Mouse (Mus musculus) granulocyte monocyte progenitor cell, adult 5-6 weeks (primary cell): ENCODE results near the gene Atxn7l3. TPM values are rescaled to one million over a fixed set of nuclear protein-coding genes. Genes with fewer than 3 reads are reported as not detected.

Experiments used
- ATAC-seq: replicated peaks from 2 replicates; pipeline ENCODE4 v1.8.0; 2016; ENCODE audit warnings: mild to moderate bottlenecking, moderate TSS enrichment, inconsistent platforms; ENCODE audit not compliant: poor library complexity, severe bottlenecking
- total RNA-seq, 2 experiments: library from RNA; stranded (forward) in 1 of 2; stranded (reverse) in 1 of 2; fragments of 200-712, 200-1000 nt in 1 of 2; fragments of >200 nt in 1 of 2; fragmentation: Nextera tagmentation in 1 of 2; gene quantifications; 2 replicates each; pipeline ENCODE4 v1.2.3; 2014 to 2017

Gene Atxn7l3
- total RNA-seq, 2 experiments from 2014 or later, result 20.0 to 27.1 TPM

- no peak for ATAC-seq
Measured at GRCm38 (mm10) chr11:102268520-102269244, 27.7 kb downstream of the Atxn7l3 start, which contains the start of gene Asb16. Gene Asb16 (plus strand): TSS chr11:102268743.

GRCm38 (mm10) chr11:102267480-102267879 lies 29.0 kb downstream of the Atxn7l3 start:
- ATAC-seq, result peak; percentile 79

- ATAC-seq, result no peak
Measured at GRCm38 (mm10) chr11:102266631-102267355, 29.6 kb downstream of the Atxn7l3 start.

DNA sequence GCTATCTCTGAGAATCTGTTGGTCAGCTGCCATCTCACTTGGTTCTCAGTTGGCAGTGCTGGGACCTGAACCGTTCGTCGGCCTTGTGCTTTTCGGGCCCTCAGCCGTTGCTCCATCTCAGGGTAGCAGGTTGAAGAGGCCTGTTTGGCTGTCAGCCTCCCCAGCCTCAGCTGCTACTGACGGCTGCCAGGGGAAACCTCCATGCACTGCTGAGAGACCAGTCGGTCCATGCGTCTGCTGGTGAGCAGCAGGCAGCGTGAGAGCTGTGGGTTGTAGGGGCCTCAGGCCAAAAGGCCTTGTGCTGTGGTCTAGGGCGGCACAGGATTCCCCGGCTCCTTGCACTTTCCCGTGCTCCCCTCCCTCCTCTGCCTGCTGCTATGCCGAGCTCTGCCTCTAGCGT lies 30.6 kb downstream of the Atxn7l3 start:
- no peak for ATAC-seq

- no peak for ATAC-seq
Measured at GRCm38 (mm10) chr11:102263211-102263610, 33.2 kb downstream of the Atxn7l3 start.

DNA sequence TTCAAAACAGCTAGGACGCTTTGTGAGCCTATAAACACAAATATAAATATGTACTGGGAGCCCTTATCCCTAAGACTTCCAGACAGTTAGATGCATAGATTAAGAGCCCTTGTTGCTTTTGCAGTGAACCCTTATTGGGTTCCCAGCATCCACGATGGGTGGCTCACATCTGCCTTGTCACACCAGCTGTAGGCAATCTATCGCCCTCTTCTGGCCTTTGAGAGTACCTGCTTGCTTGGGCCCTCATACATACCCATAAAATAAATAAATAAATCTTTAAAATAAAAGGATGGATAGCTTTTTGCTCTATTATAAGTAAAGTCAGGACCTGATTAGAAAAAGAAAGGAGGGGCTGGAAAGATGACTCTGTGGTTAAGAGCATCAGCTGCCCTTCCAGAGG lies 37.9 kb downstream of the Atxn7l3 start:
- ATAC-seq, result no peak

DNA sequence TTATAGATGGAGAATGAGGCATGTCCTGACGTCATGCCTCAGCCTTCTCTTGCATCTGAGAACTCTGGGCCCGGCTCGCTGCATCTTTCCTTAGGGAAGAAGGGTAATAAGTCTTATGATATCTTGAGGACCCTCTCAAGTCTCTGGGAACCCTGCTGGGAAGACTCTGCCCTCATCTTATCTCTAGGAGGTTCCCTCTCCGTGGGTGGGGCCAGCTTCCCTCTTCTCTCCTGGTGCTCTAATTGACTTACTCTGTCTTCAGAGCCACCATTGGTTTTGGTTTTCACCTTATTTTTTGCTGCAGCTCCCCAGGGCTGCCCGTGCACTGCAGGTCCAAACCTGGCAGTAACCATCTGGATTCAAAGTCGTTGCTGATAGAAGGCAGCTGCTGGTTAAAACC lies 38.3 kb downstream of the Atxn7l3 start:
- no peak for ATAC-seq

DNA sequence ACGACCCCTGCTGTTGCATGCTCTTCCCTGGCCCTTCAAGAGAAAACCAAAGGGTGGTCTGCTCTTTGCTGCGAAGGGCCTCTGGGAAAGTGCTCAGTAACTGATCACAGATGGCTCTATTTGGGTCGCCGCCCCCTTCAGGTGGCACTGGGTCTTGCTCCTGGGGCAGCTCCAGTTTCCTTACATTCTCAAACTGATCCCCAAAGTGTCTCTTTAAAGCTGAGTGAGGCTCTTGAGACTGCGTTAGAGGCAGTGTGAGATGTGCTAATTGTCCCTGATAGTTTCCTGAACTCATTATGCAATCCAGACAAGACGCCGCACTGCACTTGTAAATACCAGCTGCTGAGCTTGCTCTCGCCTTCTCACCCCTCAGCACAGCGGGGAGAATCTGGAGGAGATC lies 38.9 kb downstream of the Atxn7l3 start:
- peak; percentile 50 for ATAC-seq

- ATAC-seq, result no peak
Measured at GRCm38 (mm10) chr11:102249351-102250090, 46.9 kb downstream of the Atxn7l3 start.

GRCm38 (mm10) chr11:102248630-102249230 lies 47.7 kb downstream of the Atxn7l3 start, which contains the start of gene BC030867:
Gene BC030867 (plus strand): TSS chr11:102248882.
- peak; percentile 72 for ATAC-seq

DNA sequence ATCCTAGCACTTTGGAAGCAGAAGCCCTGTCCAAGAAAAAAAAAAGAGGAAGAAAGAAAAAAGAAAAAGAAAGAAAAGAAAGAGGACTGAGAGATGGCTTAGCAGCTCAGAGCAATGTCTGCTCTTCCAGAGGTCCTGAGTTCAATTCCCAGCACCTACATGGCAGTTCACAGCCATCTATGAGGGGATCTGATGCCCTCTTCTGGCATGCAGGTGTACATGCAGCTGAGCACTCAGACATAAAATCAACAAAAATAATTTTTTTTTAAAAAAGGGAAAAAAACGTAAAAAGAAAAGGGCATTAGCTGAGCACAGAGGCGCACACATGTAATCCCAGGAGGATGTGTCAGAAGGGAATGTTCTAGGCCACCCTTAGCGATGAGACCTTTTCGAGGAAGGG lies 49.6 kb downstream of the Atxn7l3 start:
- no peak for ATAC-seq

DNA sequence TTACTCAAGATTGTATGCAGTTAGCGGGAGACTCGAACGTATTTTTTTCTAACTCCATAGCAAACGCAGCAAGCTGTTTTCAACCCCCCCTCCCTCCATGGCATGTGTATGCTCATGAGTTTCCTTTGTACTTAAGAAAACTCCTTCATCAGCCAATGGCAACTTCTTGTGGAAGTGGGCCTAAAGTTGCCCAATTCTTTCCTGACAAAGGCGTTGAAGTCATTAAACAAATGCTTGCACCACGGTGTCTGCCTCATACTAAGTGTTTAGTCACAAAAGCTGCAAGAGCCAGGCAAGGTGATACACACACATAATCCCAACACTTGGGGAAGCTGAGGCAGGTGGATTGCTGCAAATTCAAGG lies 50.2 kb downstream of the Atxn7l3 start:
- peak; percentile 54 for ATAC-seq

GRCm38 (mm10) chr11:102245581-102246272 lies 50.7 kb downstream of the Atxn7l3 start:
- ATAC-seq, result no peak

DNA sequence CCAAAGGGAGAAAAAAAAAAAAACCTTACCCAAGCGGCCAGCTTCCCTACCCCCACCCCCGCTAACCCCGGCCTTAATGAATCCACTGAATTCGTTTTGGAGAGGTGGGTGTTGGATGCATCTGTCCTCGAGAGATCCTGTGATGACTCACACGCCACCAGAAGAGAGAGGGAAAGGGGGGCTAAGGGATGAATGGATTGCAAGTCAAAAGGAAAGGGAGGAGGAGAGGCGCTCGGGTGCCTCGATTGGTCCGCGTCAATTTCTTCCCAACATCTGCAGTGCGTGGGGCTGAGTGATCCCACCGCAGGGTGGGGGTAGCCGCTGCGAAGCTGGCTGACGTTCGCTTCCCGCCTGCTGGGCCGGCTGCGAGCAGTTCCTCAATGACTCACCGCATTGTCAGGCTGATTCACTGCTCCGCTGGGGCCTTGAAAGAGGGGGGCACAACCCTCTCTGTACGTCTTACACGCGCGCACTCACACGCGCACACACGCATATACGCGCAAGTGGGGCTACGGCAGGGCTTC lies 51.4 kb downstream of the Atxn7l3 start:
- ATAC-seq, result peak; percentile 78

DNA sequence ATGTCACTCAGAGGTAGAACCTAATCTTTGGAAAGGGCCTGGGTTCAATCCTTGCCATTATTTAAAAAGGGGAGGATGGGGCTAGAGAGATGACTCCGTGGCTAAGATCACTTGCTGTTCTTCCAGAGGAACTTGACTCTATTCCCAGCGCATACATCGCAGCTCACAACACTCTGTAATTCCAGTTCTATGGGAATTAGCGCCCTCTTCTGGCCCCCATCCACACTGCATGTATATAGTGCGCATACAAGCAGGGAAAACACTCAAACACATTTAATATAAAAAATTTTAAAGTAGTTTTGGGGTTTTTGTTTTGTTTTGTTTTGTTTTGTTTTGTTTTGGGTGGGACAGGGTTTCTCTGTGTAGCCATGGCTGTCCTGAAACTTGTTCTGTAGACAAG lies 54.6 kb downstream of the Atxn7l3 start:
- ATAC-seq, result no peak

GRCm38 (mm10) chr11:102241246-102241645 lies 55.2 kb downstream of the Atxn7l3 start:
- no peak for ATAC-seq

DNA sequence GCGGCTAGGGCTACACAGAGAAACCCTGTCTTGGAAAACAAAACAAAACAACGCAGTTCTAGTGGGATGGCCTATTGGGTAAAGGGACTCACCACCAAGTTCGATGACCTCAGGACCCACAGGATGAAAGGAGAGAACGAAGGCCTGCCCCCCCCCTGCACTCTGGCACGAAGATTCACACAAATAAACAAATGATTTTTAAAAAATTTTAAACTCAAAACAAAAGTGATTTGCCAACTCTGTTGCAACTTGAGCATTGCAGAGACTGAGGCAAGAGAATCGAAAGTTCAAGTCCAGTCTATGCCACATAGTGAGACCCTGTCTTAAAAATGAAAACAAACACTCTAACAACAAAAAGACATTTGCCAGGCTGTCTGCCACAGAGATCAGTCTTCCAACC lies 55.8 kb downstream of the Atxn7l3 start:
- ATAC-seq, result no peak
